Mouse (Mus musculus) midbrain, embryonic 11.5 days (tissue): ENCODE results near the gene 1110008L16Rik. TPM values are rescaled to one million over a fixed set of nuclear protein-coding genes. Genes with fewer than 3 reads are reported as not detected.
A peak's percentile ranks its signal among the peaks of the same experiment; 100 is the strongest.

Experiments used
- ATAC-seq: fragments of 200-750 bp; cut with Nextera tagmentation; 2 replicates; pipeline ENCODE4 v1.8.0; 2017; ENCODE audit warnings: moderate TSS enrichment, moderate library complexity; ENCODE audit not compliant: low FRiP score
- DNase-seq: peaks from one replicate; pipeline ENCODE4 v3.0.0; 2015; ENCODE audit warnings: low spot score; ENCODE audit errors: missing footprints
- H3K27ac ChIP-seq: fragments of 300-500 bp; sonication (generic); 2 replicates; pipeline ENCODE4 v1.5.1; 2014; ENCODE audit warnings: low read depth, low read length
- H3K27me3 ChIP-seq: fragments of 300-500 bp; sonication (generic); 2 replicates; pipeline ENCODE4 v1.6.1; 2014; ENCODE audit warnings: mild to moderate bottlenecking, low read length, moderate library complexity, mixed read lengths; ENCODE audit not compliant: control insufficient read depth, insufficient read depth
- H3K36me3 ChIP-seq: fragments of 300-500 bp; sonication (generic); 2 replicates; pipeline ENCODE4 v1.6.1; 2014; ENCODE audit warnings: mild to moderate bottlenecking, low read length, moderate library complexity, mixed read lengths; ENCODE audit not compliant: control insufficient read depth, insufficient read depth
- H3K4me1 ChIP-seq: fragments of 300-500 bp; sonication (generic); 2 replicates; pipeline ENCODE4 v1.6.1; 2014; ENCODE audit warnings: low read length; ENCODE audit not compliant: control insufficient read depth, insufficient read depth
- H3K4me2 ChIP-seq: fragments of 300-500 bp; sonication (generic); 2 replicates; pipeline ENCODE4 v1.6.1; 2014; ENCODE audit warnings: mild to moderate bottlenecking, moderate library complexity
- H3K4me3 ChIP-seq: fragments of 300-500 bp; sonication (generic); 2 replicates; pipeline ENCODE4 v1.5.1; 2014; ENCODE audit warnings: low read depth, low read length
- H3K9ac ChIP-seq: fragments of 300-500 bp; sonication (generic); 2 replicates; pipeline ENCODE4 v1.6.1; 2014; ENCODE audit warnings: low read length
- H3K9me3 ChIP-seq: fragments of 300-500 bp; sonication (generic); 2 replicates; pipeline ENCODE4 v1.6.1; 2016; ENCODE audit warnings: low read length; ENCODE audit not compliant: control insufficient read depth
- WGBS: fragments of 180-500 bp; shearing (Covaris S2); extraction: QIAGEN DNeasy Blood & Tissue Kit; methylation state at CpG from one replicate; pipeline ENCODE4 v1.1.7; 2014; 5-methylcytosine and 5-hydroxymethylcytosine counted together
- polyA plus RNA-seq: library from polyadenylated mRNA; unstranded; fragments of >200 nt; fragmentation: Nextera tagmentation; extraction: Ambion mirVana; gene quantifications from 2 replicates; pipeline ENCODE4 v1.2.1, GENCODE M21; 2014

The 1110008L16Rik gene
- polyA plus RNA-seq, 1 experiment from 2014 or later, result 17.9 TPM

DNA sequence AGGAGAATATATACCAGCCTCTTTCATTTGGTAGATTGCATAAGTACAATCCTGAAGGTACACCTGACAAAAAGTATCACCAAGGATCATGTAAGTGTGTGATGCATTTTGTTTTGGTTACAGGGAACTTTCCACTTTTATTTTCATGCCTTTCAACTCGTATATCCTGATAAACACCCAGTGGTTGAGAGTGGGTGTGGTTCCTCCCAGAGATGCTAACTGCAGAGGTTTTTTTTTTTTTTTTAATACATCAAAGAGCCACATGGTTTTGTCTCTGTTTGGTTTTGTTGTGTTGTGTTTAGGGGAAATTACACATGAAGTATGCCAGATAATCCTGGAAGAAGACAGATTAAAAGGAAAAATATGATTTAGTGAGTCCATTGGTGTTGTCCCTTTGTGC is 57.9 kb downstream of the 1110008L16Rik start:
- no peaks in the 10 kb centered on the region for H3K27me3 ChIP-seq
- no peaks in the 10 kb centered on the region for H3K4me1 ChIP-seq
- H3K4me3 ChIP-seq, result no peak overlapping the region
- WGBS, result 76% methylated on average over 1 of the region's 1 CpGs
- no peak for DNase-seq
- H3K4me2 ChIP-seq, result no peak overlapping the region
- H3K36me3 ChIP-seq, result no peaks in the 10 kb centered on the region
- no peak overlapping the region for H3K9ac ChIP-seq
- no peaks in the 10 kb centered on the region for H3K9me3 ChIP-seq
- no peak for ATAC-seq
- H3K27ac ChIP-seq, result no peak overlapping the region

DNA sequence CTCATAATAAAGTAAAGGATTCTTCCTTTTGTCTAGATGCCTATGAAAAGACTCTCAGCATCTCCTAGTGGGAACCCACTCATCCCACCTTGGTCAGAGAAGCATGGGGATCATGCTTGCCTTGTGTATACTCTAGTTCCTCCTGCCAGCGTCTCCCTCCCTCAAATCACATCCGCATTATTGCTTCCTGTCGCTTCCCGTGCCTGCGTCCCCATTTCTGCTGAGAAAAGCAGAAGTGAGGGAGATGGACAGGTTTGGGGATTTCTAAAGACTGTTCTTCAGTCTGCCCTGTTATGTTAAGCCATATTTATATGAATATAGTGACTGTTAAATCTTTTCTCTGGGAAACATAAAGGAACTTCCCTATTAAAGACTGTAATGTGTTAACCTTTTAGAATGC is 61.6 kb downstream of the 1110008L16Rik start:
- Histone ChIP-seq H3K4me3 (no peak overlapping the region), H3K36me3 (no peaks in the 10 kb centered on the region), H3K4me2 (no peak overlapping the region), H3K4me1 (no peaks in the 10 kb centered on the region), H3K27ac (no peak overlapping the region), H3K9ac (no peak overlapping the region), H3K27me3 (no peaks in the 10 kb centered on the region), H3K9me3 (no peaks in the 10 kb centered on the region)
- WGBS, result 89% methylated on average over 5 of the region's 5 CpGs
- DNase-seq (no peak), ATAC-seq (no peak)

DNA sequence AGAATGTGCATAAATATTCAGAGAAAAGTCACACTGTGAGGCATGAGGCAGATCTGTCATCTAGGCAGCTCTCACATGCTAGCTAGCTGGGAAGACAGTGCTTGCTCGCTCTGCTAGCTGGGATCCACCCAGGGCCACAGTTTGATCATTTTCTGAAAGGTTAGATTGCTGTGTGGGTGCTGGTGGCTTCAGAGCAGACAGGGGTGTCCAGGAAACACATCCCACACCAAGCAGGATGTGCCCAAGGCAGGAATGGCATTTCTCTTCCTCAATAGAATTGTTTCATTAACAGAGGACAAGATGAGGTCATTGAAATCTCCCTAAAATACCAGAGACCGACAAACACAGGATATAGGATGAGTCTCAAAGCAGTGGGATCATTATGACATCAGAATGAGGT is 65.7 kb downstream of the 1110008L16Rik start:
- H3K9me3 ChIP-seq, result no peaks in the 10 kb centered on the region
- no peak overlapping the region for H3K9ac ChIP-seq
- H3K4me1 ChIP-seq, result no peaks in the 10 kb centered on the region
- H3K36me3 ChIP-seq, result no peaks in the 10 kb centered on the region
- 82% methylated on average over 2 of the region's 2 CpGs for WGBS
- H3K4me2 ChIP-seq, result no peak overlapping the region
- no peaks in the 10 kb centered on the region for H3K27me3 ChIP-seq
- DNase-seq (no peak), ATAC-seq (no peak)
- no peak overlapping the region for H3K27ac ChIP-seq
- H3K4me3 ChIP-seq, result no peak overlapping the region

DNA sequence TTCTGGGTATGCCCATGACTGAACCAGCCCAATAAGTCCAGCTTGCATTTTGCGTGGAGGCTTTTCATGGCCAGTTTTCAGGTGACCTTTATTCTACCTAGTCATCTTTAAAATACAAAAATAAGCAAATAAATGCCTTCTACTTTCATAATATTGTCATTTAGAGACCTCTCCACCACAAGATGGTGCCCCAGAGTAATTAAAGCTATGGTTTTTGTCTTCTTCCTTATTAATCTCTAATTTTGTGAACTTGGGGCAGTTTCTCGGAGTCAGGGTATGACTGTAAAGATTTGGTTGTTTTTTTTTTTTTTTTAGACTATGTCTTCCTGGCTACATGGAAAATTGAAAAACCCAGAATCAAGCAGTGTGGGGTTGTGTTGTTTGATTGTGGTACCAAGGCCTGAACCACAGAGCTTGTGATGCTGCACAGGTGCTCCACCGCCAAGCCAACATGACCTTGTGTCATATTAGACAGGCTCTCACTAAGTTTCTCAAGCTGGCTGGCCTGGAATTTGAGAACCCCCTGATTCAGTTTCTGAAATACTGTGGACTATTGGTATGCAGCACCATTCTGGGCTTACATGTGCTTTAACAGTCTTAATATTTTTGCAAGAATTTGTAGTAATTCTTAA is 73.2 kb downstream of the 1110008L16Rik start:
- no peak for DNase-seq

DNA sequence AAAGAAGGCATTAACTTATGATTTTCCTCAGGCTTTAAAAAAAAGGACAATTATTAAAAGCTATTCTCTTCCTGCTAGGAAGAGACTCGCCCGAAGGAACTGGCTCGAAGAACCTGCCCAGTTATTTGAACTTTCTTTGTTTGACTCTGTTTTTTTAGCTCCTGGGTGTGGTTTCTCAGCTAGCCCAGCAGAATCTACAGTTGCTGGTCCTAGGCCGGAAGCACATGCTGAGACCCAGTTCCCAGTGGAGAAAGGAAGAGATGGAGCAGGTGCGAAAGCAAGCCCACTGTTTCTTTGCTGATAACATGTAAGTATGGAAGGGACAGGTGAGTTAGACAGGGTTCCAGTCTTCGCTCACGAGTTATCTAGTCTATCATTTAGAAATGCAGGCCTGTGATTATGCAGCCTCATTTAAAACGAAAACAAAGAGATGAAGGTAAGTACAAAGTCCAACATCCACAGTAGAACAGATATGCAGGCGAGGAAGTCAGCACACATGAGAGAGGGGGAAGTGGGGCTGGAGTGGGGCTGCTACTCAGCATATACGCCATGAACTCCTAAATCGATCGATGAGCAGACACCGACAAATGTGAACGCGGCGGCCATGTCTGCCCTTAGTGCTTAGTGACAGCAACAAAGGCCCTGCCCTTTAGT is 77.7 kb downstream of the 1110008L16Rik start:
- Histone ChIP-seq H3K27ac (no peak overlapping the region), H3K4me2 (no peak overlapping the region), H3K4me1 (no peaks in the 10 kb centered on the region), H3K9ac (no peak overlapping the region), H3K4me3 (no peak overlapping the region), H3K36me3 (no peaks in the 10 kb centered on the region), H3K9me3 (no peaks in the 10 kb centered on the region), H3K27me3 (no peaks in the 10 kb centered on the region)
- ATAC-seq (no peak), DNase-seq (peak; percentile 54)
- WGBS, result 91% methylated on average over 16 of the region's 16 CpGs

More for the DNA sequence above, 73.2 kb downstream of the 1110008L16Rik start:
- ATAC-seq, result no peak
- Histone ChIP-seq H3K9me3 (no peaks in the 10 kb centered on the region), H3K27me3 (no peaks in the 10 kb centered on the region), H3K4me1 (no peaks in the 10 kb centered on the region), H3K27ac (no peak overlapping the region), H3K36me3 (no peaks in the 10 kb centered on the region), H3K4me2 (no peak overlapping the region), H3K9ac (no peak overlapping the region), H3K4me3 (no peak overlapping the region)
- 94% methylated on average over 3 of the region's 3 CpGs for WGBS

DNA sequence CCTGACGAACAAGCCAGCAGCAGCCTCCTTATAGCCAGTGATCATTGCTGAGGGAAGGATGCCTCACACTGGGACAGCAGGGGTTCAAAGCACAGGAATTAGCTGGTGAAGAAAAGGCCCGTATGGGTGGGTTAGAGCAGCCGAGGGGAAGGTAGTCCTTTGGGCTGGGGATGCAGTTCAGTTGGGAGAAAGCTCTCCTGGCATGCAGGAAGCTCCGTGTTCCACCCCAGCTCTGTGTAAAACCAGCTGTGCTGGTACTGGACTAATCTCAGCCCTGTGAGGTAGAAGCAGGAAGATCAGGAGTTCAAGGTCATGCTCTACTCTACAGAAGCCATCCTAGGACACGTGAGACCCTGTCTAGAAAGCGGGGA is 78.2 kb downstream of the 1110008L16Rik start:
- Histone ChIP-seq H3K9me3 (no peaks in the 10 kb centered on the region), H3K4me1 (no peaks in the 10 kb centered on the region), H3K27ac (no peak overlapping the region), H3K4me3 (no peak overlapping the region), H3K4me2 (no peak overlapping the region), H3K9ac (no peak overlapping the region), H3K27me3 (no peaks in the 10 kb centered on the region), H3K36me3 (no peaks in the 10 kb centered on the region)
- 74% methylated on average over 6 of the region's 6 CpGs for WGBS
- ATAC-seq, result no peak
- DNase-seq, result peak; percentile 67

DNA sequence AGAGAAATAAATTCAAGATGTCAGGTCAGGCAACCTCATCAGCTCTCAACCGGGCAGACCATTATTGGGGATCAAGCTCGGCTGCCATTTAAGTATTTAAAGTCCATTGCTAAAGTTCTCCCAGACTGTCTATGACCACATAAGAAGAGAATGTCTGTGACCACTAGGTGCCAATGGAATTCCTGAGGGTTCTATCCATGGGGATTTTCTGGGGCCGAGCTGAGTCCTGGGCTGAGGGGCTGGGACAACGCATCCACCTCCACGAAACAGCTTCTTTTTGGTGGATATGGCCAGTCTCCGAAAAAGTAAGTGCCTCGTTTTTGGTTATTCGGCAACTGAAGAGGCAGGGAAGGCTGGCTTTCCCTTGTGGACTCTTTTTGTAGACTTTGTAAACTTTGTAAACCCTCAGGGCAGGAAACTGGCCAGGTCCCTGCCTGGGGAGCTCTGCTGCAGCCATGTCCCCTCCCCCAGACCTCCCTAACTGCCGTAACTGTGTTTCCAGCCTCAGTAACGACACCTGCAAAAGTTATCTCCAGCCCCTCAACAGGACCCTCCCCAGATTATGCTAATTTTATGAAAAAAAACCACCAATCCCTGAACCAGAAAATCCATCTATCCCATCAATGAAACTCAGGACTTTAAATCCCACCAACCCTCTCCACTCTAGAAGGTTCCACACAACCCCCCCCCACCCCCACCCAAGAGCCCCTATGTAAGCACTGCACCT is 84.8 kb downstream of the 1110008L16Rik start, which contains the start of gene Psma6:
Gene Psma6 (plus strand): TSS at position 200 of the 727 bp plus-strand sequence.
- Histone ChIP-seq H3K9ac (no peak within 1 kb of the TSS), H3K4me1 (peaks cover 8% of the 10 kb centered on the region; the same call in 1 of the 2 replicates), H3K4me2 (no peak within 1 kb of the TSS), H3K36me3 (no peaks in the 10 kb centered on the region), H3K9me3 (no peaks in the 10 kb centered on the region), H3K27me3 (no peaks in the 10 kb centered on the region; the same call in 1 of the 2 replicates), H3K4me3 (no peak within 1 kb of the TSS), H3K27ac (no peak within 1 kb of the TSS)
- no peak for DNase-seq
- ATAC-seq, result no peak
- WGBS, result 84% methylated on average over 10 of the region's 10 CpGs

DNA sequence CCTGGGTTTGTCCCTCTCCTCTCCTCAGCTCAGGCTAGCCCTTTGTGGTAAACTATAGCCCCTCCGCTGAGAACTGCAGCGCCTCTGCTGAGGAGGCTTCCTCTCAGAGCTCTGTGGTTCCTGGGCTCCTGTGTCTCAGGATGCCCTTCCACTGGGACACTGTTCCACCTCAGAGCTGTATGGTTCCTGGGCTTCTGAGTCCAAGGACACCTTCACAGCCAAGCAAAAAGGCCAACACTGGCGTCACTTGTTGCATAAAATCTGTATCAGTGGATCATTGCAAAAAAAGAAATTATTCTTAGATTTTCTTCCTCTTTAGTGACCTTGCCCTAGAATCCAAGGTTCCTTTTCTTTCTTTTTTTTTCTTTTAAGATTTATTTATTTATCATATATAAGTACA is 85.4 kb downstream of the 1110008L16Rik start:
- Histone ChIP-seq H3K4me2 (no peak overlapping the region), H3K4me1 (peaks cover 8% of the 10 kb centered on the region; the same call in 1 of the 2 replicates), H3K9ac (no peak overlapping the region), H3K27me3 (no peaks in the 10 kb centered on the region; the same call in 1 of the 2 replicates), H3K36me3 (no peaks in the 10 kb centered on the region), H3K4me3 (no peak overlapping the region), H3K27ac (no peak overlapping the region), H3K9me3 (no peaks in the 10 kb centered on the region)
- ATAC-seq (no peak), DNase-seq (no peak)
- 87% methylated on average over 3 of the region's 3 CpGs for WGBS

DNA sequence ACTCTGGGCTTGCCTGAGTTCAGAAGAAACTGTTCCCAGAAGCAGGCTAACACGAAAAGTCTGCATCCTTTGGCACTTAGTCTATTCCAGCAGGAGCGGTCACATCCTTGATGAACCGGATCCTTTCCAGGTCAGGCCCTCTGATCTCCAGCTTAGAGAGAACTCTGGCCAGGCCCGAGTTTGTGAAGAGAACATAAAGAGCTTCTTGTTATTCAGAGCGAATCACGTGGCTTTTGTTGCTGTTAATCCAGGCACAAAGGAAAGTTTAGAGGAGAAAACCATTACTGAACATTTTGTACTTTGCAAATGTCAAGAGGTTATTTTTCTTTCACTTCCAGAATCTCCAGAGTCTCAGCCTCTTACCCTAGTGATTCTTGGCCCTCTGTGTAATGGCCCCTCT is 86.6 kb downstream of the 1110008L16Rik start:
- H3K27me3 ChIP-seq, result no peaks in the 10 kb centered on the region; the same call in 1 of the 2 replicates
- no peaks in the 10 kb centered on the region for H3K36me3 ChIP-seq
- H3K9ac ChIP-seq, result no peak overlapping the region
- no peak overlapping the region for H3K4me3 ChIP-seq
- peaks cover 8% of the 10 kb centered on the region; the same call in 1 of the 2 replicates for H3K4me1 ChIP-seq
- WGBS, result 9% methylated on average over 6 of the region's 6 CpGs
- H3K27ac ChIP-seq, result no peak overlapping the region
- H3K9me3 ChIP-seq, result no peaks in the 10 kb centered on the region
- no peak for ATAC-seq
- H3K4me2 ChIP-seq, result no peak overlapping the region
- DNase-seq, result no peak
